Mouse (Mus musculus): Measurements from ENCODE around the gene Akap5. TPM values are rescaled to one million over a fixed set of nuclear protein-coding genes. Genes with fewer than 3 reads are reported as not detected.

Gene Akap5
- polyA plus RNA-seq, 1 experiment from 2014 or later: 24.2 TPM

GRCm38 (mm10) chr12:76369206-76369977 is 44.7 kb downstream of the Akap5 start, which contains the start of gene Zbtb25:
Gene Zbtb25, minus strand, starts transcription at chr12:76369602.
- Histone ChIP-seq H3K4me1 (ENCODE audit: insufficient read depth) (peaks cover 19% of the 10 kb centered on the region), H3K9me3 (ENCODE audit: low read depth, low read length) (no peaks in the 10 kb centered on the region), H3K4me3 (ENCODE audit: low read depth, low read length) (peak within 1 kb of the TSS; percentile 89), H3K9ac (peak within 1 kb of the TSS; percentile 99), H3K4me2 (peak within 1 kb of the TSS; percentile 78), H3K27me3 (ENCODE audit: insufficient read depth, low read length) (no peaks in the 10 kb centered on the region), H3K27ac (ENCODE audit: low read depth) (peak within 1 kb of the TSS; percentile 100), H3K36me3 (ENCODE audit: insufficient read depth) (no peaks in the 10 kb centered on the region)
- peak; percentile 91 for DNase-seq
- TF ChIP-seq CTCF (IDR thresholded peaks at IDR 0.05; ENCODE audit: low read depth): no peak
- peak; percentile 74 for ATAC-seq (ENCODE audit: insufficient read depth)
- WGBS: under 1% methylated on average over 94 of the region's 96 CpGs

- WGBS: under 1% methylated on average over 93 of the region's 99 CpGs
- H3K9me3 ChIP-seq (ENCODE audit: low read depth, low read length): no peaks in the 10 kb centered on the region
- H3K4me2 ChIP-seq: peak within 1 kb of the TSS; percentile 78
- ATAC-seq (ENCODE audit: insufficient read depth) (peak; percentile 70), DNase-seq (peak; percentile 84)
- peaks cover 19% of the 10 kb centered on the region for H3K4me1 ChIP-seq (ENCODE audit: insufficient read depth)
- H3K4me3 ChIP-seq (ENCODE audit: low read depth, low read length): peak within 1 kb of the TSS; percentile 89
- H3K9ac ChIP-seq: peak within 1 kb of the TSS; percentile 99
- H3K27me3 ChIP-seq (ENCODE audit: insufficient read depth, low read length): no peaks in the 10 kb centered on the region
- no peaks in the 10 kb centered on the region for H3K36me3 ChIP-seq (ENCODE audit: insufficient read depth)
- H3K27ac ChIP-seq (ENCODE audit: low read depth): peak within 1 kb of the TSS; percentile 100
- TF ChIP-seq CTCF (IDR thresholded peaks at IDR 0.05; ENCODE audit: low read depth): no peak
Measured at GRCm38 (mm10) chr12:76369978-76370830, 45.5 kb downstream of the Akap5 start, which contains the start of gene Zbtb1. Gene Zbtb1, plus strand, starts transcription at chr12:76370266.

- no peaks in the 10 kb centered on the region for H3K9me3 ChIP-seq (ENCODE audit: low read depth, low read length)
- ATAC-seq (ENCODE audit: insufficient read depth): peak; percentile 61
- peak overlapping the region; percentile 100 for H3K27ac ChIP-seq (ENCODE audit: low read depth)
- H3K36me3 ChIP-seq (ENCODE audit: insufficient read depth): no peaks in the 10 kb centered on the region
- TF ChIP-seq CTCF (IDR thresholded peaks at IDR 0.05; ENCODE audit: low read depth): 0 out of 2 replicates have a peak, but pooled peaks have one; percentile 17
- under 1% methylated on average over 61 of the region's 63 CpGs for WGBS
- peak; percentile 90 for DNase-seq
- peak overlapping the region; percentile 89 for H3K4me3 ChIP-seq (ENCODE audit: low read depth, low read length)
- H3K4me1 ChIP-seq (ENCODE audit: insufficient read depth): peaks cover 19% of the 10 kb centered on the region
- H3K9ac ChIP-seq: peak overlapping the region; percentile 99
- no peaks in the 10 kb centered on the region for H3K27me3 ChIP-seq (ENCODE audit: insufficient read depth, low read length)
- peak overlapping the region; percentile 78 for H3K4me2 ChIP-seq
Measured at GRCm38 (mm10) chr12:76370831-76371571, 46.3 kb downstream of the Akap5 start.

GRCm38 (mm10) chr12:76372046-76372445 is 47.4 kb downstream of the Akap5 start:
- H3K9me3 ChIP-seq (ENCODE audit: low read depth, low read length): no peaks in the 10 kb centered on the region
- ATAC-seq (ENCODE audit: insufficient read depth) (no peak), DNase-seq (no peak)
- no peak overlapping the region for H3K27ac ChIP-seq (ENCODE audit: low read depth)
- 34% methylated on average over 7 of the region's 7 CpGs for WGBS
- peak overlapping the region; percentile 78 for H3K4me2 ChIP-seq
- TF ChIP-seq CTCF (IDR thresholded peaks at IDR 0.05; ENCODE audit: low read depth): no peak
- no peaks in the 10 kb centered on the region for H3K36me3 ChIP-seq (ENCODE audit: insufficient read depth)
- no peaks in the 10 kb centered on the region for H3K27me3 ChIP-seq (ENCODE audit: insufficient read depth, low read length)
- peak overlapping the region; percentile 99 for H3K9ac ChIP-seq
- H3K4me3 ChIP-seq (ENCODE audit: low read depth, low read length): peak overlapping the region; percentile 89
- peaks cover 19% of the 10 kb centered on the region for H3K4me1 ChIP-seq (ENCODE audit: insufficient read depth)

- 82% methylated on average over 5 of the region's 7 CpGs for WGBS
- Histone ChIP-seq H3K4me1 (ENCODE audit: insufficient read depth) (peaks cover 10% of the 10 kb centered on the region), H3K4me3 (ENCODE audit: low read depth, low read length) (no peak overlapping the region; the same call in 1 of the 2 replicates), H3K9me3 (ENCODE audit: low read depth, low read length) (no peaks in the 10 kb centered on the region), H3K36me3 (ENCODE audit: insufficient read depth) (no peaks in the 10 kb centered on the region), H3K4me2 (peak overlapping the region; percentile 78), H3K27me3 (ENCODE audit: insufficient read depth, low read length) (no peaks in the 10 kb centered on the region), H3K9ac (no peak overlapping the region), H3K27ac (ENCODE audit: low read depth) (no peak overlapping the region)
- no peak for ATAC-seq (ENCODE audit: insufficient read depth)
- TF ChIP-seq CTCF (IDR thresholded peaks at IDR 0.05; ENCODE audit: low read depth): peak; percentile 44
- no peak for DNase-seq
Measured at GRCm38 (mm10) chr12:76372881-76373818, 48.5 kb downstream of the Akap5 start.

DNA sequence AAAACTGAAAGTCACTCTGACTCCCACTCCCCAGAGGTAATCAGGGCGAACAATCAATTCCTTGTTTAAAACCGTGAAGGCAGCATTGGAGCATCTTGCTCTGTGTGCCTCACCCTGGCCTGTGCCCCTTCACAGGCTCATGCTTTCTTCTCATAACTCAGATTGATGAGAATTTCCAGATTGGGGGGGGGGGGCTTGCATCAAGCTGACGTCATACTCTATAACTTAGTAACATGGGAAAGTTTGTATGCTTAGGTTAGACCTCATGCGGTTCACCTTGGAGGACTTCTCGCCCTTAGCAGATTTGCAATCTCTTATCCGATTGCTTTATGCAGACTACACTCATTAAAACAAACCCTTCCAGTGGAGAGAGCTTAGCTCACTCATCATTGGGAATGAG is 49.3 kb downstream of the Akap5 start:
- H3K4me3 ChIP-seq (ENCODE audit: low read depth, low read length): no peak overlapping the region
- ATAC-seq (ENCODE audit: insufficient read depth): no peak
- no peak for DNase-seq
- H3K9me3 ChIP-seq (ENCODE audit: low read depth, low read length): no peaks in the 10 kb centered on the region
- no peak overlapping the region for H3K9ac ChIP-seq
- no peaks in the 10 kb centered on the region for H3K27me3 ChIP-seq (ENCODE audit: insufficient read depth, low read length)
- no peak for TF ChIP-seq CTCF (IDR thresholded peaks at IDR 0.05; ENCODE audit: low read depth)
- WGBS: 49% methylated on average over 6 of the region's 6 CpGs
- no peak overlapping the region for H3K27ac ChIP-seq (ENCODE audit: low read depth)
- peaks cover 9% of the 10 kb centered on the region for H3K4me1 ChIP-seq (ENCODE audit: insufficient read depth)
- H3K36me3 ChIP-seq (ENCODE audit: insufficient read depth): no peaks in the 10 kb centered on the region
- H3K4me2 ChIP-seq: no peak overlapping the region
